Mouse (Mus musculus): ENCODE data around the gene Spag9.
"Not testable (repeated sequence)": the region's sequence is repeated elsewhere in the genome, so short reads cannot be mapped to it uniquely, and the experiment has no call there.

The Spag9 gene

GRCm38 (mm10) chr11:93986298-93986697 lies 9.6 kb upstream of the Spag9 start:
- no peak for DNase-seq (ENCODE audit: low spot score)

DNA sequence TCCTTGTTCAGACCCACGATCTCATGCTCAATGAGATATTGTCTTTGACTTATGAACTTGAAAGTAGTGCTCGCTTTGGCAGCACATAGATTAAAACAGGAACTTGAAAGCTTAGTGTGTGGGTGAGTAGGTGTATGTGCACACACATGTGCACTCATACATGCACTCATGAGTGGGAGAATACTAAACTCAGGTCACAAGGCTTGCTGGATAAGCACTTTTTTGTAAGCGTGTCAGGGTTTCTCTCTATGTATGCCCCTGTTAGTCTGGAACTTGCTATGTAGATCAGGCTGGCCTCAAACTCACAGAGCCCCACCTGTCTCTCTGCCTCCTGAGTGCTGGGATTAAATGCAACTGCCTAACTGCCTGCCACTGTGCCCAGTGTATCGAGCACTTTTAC lies 8.9 kb upstream of the Spag9 start:
- no peak for DNase-seq (ENCODE audit: low spot score)

DNA sequence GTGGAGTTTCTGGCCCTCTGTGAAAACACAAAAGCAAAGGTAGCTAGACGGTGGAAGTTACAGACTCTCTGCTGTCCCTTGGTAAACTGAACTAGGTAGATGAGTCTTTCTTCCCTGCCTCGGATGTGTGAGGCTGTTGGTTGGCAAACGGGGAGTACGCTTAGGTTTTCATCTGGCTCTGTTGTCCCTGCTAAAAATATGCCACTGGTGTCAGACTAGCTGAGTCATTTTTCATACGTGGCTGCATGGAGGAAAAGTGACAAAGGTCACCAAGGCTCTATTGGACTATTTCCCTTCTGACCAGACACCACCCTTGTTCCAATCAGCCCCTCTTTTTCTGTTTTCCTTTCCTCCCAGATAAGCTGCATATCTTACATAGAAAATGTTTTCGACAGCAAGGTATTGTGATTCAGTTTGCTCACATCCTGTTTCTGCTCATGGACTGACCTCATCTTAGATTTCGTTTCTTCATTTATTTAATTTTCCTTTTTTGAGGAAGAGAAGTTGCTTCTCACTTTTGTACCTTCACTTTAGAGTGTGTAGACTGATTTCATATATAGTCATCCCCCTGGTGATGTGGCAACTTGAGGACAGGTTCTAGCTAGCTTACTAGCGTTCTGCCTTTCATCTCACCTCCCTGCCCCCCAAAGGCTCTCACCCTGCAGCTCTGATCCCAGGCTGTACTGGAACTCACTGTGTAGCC lies 8.1 kb upstream of the Spag9 start:
- no peak for DNase-seq (ENCODE audit: low spot score)

DNA sequence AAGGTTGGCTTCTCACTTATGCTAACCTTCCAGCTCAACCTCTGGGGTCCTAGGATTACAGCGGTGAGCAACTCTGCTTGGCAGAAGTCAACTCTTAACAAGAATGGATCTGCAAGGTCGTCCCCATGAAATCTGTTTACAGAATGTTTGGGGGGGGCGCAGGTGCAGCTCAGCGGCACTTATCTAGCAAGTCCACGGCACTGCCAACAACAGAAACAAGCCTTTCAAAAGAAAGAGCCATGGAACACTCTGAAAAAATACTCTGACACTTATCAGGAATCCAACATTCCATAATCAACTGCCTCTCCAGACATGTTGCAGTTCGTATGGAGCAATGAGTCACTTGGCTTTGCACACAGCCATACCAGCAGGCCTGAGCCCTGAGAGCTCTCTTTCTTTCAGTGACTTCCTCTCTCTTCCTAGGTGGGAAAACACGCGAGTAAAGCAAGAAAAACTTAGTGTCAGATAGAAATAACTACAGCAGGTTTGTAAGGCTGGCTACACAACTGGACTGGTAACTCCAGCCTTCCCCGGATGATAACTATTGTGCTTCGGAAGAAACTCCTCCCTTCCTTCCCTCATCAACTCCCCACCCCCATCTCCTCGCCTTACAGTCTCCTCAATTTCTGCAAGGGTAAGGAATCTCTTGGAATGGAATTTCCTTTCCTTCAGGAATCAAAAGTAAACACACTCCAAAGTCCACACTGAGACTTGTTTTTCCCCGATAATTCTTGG lies 7.4 kb upstream of the Spag9 start:
- DNase-seq (ENCODE audit: low spot score) = no peak

DNA sequence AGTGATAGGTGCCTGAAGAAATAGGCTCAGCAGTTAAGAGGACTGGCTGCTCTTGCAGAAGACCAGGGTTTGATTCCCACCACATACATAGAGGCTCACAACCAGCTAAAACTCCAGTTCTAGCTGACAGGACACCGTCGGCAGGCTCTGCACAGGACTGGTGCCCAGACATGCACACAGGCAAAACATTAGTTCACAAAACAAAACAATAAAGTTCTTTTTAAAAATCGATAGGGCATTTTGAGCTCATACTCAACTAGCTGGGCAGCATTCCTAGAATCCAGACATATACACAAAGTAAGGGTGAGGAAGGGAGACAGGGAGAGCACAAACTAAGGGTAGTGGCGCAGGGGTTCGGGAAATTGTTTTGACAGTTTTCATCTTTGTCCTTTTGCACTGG lies 1.4 kb upstream of the Spag9 start:
- no peak for DNase-seq (ENCODE audit: low spot score)

DNA sequence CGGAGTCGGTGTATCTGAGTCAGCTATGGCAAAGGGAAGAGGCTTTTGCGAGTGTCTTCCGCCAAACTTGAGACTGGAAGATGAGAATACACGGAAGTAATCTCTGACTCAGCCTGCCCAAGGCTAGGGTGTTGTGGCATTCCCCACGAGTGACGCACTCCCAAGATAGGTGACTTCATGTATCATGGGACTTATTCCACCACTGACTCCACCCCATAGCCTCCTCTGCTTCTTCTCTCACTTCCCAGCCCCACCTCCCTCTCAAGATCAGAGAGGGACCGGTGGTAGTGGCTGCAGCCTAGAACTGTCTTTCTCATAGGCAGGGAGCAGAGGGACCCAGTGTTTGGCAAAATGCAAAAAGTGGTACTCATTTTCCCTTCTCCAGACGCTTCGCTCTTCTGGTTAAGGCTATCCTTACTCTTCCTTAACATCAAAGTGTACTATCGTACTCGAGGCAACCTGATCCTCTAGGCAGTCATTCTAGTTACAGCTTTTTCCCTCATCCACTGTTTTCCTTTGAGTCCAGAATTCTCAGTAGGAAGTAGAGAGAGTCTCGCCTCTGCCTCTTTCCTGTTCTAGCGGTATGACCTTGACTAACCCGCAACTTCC lies 676 bp upstream of the Spag9 start:
- DNase-seq (ENCODE audit: low spot score) = peak; percentile 38

- DNase-seq (ENCODE audit: low spot score) = peak; percentile 63
Observed at GRCm38 (mm10) chr11:93996306-93997140, 632 bp downstream of the Spag9 start.

DNA sequence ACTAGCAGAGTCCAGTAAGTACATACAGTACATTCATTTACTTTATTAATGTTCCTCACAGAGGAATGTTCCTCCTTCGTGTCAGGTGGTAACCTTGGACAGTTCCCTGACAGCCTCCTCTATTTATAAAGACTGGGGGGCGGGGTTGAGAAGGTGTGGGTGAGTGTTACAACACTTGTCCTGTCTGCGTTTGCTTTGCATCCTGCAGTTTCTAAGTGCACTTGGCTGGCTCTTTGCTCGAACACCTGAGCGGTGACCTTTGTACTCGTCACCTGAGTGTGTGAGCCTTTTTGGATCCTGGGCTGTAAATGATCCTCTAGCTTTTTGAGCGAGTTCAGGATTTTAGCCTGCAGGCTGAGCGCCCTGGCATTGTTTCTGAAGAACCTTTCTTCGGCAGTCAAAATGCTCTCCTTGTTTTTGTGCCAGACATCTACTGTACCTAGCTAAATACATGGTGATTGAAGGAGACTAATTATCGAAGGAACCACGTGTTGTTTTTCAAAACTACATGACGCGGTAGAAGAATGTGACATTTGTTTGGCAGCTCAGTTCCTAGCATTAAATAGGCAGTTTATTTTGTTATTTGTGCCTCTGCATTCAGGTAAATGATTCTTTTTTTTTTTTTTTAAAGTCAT lies 1.4 kb downstream of the Spag9 start:
- no peak for DNase-seq (ENCODE audit: low spot score)

- DNase-seq (ENCODE audit: low spot score) = no peak
Observed at GRCm38 (mm10) chr11:93999276-93999675, 3.4 kb downstream of the Spag9 start.

DNA sequence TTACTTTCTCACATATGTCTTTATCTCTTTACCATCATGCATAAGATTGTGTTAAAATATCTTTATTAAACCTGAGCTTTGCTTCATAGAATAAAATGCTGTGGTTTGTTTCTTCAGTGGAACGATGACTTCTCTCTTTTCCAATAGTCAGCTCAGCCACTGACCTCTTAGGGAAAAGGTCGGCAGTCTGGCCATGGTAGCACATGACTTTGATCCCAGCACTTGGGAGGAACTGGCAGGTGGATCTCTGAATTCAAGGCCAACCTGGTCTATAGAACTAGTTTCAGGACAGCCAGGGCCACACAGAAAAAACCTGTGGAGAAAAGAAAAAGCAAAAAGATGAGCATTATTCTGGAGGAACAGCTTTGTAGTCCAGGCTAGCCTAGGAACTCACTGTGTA lies 7.5 kb downstream of the Spag9 start:
- no peak for DNase-seq (ENCODE audit: low spot score)

DNA sequence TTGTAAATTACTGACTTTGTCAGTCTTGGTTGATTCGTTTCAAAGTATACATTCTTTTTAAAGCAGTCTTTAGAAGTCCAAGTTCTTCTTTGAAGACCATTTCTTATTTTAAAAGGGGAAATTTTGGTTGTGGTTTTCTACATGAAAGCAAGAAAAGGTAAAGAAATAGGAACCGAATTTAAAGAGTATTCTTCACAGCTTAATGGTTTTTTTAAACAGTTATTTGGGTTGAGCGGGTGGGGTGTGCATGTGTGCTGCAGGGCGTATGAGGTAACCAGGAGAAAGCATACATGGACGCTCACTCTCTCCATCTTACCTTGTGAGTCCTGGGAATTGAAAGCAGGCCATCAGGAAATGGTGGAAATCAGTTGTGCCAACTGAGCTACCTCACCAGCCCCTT lies 23.2 kb downstream of the Spag9 start:
- DNase-seq (ENCODE audit: low spot score) = no peak

- no peak for DNase-seq (ENCODE audit: low spot score)
Observed at GRCm38 (mm10) chr11:94020403-94020802, 24.5 kb downstream of the Spag9 start.

GRCm38 (mm10) chr11:94026289-94026688 lies 30.4 kb downstream of the Spag9 start:
- DNase-seq (ENCODE audit: low spot score) = no peak

GRCm38 (mm10) chr11:94032084-94032483 lies 36.2 kb downstream of the Spag9 start:
- no peak for DNase-seq (ENCODE audit: low spot score)

DNA sequence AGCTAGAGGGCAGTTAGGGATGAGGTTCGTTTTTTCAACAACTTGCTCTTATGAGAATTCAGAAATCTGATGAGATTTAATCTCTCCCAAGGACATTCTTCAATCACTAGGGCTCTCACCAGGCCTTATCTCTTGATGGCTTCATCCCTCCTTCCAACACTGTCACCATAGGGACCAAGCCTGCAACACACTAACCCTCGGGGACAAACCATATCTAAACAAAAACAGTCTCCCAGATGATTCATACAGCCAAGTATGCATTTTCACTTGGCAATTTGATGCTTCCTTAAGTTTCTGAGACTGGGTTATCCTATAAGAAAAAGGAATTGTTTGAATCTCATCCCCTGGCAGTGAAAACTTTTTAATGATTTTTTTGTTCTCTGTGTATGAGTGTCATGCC lies 37.1 kb downstream of the Spag9 start:
- no peak for DNase-seq (ENCODE audit: low spot score)

DNA sequence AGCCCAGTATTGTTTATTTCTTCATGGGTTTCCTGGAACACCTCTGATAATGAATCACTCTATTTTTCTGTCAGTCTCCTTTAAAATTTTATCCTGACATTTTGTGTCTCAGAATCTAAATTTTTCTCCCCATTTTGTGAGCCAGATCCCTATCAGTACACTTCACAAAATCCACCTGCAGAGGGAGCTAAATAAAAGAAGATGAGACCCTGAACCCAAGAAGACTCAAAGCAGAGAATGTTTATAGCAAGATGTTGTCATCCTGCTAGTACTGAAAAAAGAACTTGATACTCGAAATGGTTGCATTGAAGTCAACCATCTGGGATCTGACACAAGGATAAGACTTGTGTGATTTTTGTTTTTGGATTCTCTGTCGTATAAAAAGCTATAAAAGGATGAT lies 40.1 kb downstream of the Spag9 start:
- DNase-seq (ENCODE audit: low spot score) = peak; percentile 77

DNA sequence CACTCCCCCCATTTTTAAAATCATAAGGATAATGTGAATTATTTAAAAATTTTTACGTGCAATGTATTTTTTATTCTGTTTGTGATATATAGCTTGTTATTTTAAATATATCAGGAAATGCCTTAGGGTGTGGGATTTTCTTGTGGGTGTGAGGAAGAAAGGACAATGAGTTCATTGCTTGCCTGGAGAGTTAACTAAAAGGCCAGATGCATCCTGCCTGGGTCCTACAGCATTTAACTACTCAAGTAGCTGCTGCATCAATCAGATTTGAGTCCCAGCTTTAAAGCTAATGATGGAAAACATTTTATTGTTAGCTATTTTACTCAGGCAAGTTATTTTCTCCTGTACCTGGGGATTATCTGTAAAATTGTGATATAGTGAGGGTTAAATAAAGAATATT lies 45.6 kb downstream of the Spag9 start:
- no peak for DNase-seq (ENCODE audit: low spot score)

DNA sequence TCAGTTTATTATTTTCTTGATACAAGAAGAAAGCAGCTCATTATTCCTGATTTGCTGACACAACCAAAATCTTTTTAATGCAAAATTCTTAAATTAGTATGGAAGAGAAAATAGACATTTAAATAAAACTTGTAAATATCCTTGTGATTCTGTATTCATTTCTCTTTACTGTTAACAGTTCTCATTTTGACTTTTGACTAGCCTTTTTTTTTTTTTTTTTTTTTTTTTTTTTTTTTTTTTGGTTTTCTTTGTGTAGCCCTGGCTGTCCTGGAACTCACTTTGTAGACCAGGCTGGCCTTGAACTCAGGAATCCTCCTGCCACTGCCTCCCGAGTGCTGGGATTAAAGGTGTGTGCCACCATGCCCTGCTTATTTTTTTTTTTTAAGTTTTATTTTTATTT lies 46.4 kb downstream of the Spag9 start:
- not testable (repeated sequence) for DNase-seq (ENCODE audit: low spot score)

GRCm38 (mm10) chr11:94043998-94044985 lies 48.4 kb downstream of the Spag9 start:
- DNase-seq (ENCODE audit: low spot score) = peak; percentile 97

DNA sequence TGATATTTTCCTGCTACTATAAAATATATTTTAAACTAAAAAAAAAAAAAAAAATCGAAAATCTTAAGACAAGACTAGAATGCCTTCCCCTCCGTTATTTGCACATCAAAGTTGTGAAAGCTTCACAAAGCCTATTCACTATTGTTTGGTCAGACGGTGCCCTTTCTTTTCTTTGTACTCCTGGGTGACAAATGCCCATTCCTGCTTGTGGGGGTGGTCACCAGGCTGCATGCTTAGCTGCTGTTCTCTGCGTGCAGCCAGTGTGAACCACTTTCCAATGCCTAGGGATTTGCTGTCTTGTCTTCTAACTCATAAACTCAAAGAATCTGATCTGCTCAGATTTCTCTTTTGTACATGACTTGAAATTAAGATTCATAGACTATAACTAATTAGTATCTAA lies 49.1 kb downstream of the Spag9 start:
- peak; percentile 59 for DNase-seq (ENCODE audit: low spot score)

GRCm38 (mm10) chr11:94047288-94047687 lies 51.4 kb downstream of the Spag9 start:
- DNase-seq (ENCODE audit: low spot score) = no peak

Measured in retina, embryonic 14.5 days (tissue).